Mouse (Mus musculus) CH12.LX (cell line): ENCODE results near the gene Insig1. TPM values are rescaled to one million over a fixed set of nuclear protein-coding genes. Genes with fewer than 3 reads are reported as not detected.

Experiments used
- DNase-seq: peaks from one replicate; pipeline ENCODE4 v3.0.0-alpha.2; 2013; ENCODE audit errors: extremely low read depth
- H3K27ac ChIP-seq: 2 replicates; pipeline ENCODE4 v1.5.1; 2012; ENCODE audit warnings: low read depth, mild to moderate bottlenecking, control low read depth, moderate library complexity; ENCODE audit not compliant: insufficient read depth
- H3K27me3 ChIP-seq: replicated peaks from 2 replicates; pipeline ENCODE3; 2012; ENCODE audit warnings: inconsistent platforms
- H3K36me3 ChIP-seq, 2 experiments: replicated peaks in 1 of 2; 2 replicates each; pipeline versions ENCODE3 to v1.6.1; 2012; ENCODE audit warnings: inconsistent platforms in 1 of 2, low read length in 1 of 2, mild to moderate bottlenecking in 1 of 2, mixed read lengths in 1 of 2, moderate library complexity in 1 of 2; ENCODE audit not compliant: control insufficient read depth in 1 of 2, insufficient read depth in 1 of 2
- H3K4me1 ChIP-seq, 2 experiments: 2 replicates each; pipeline ENCODE4 v1.6.1; 2012; ENCODE audit warnings: inconsistent platforms in 1 of 2, moderate library complexity in 1 of 2; ENCODE audit not compliant: insufficient read depth in 2 of 2, control insufficient read depth in 1 of 2
- H3K4me2 ChIP-seq: 2 replicates; pipeline ENCODE4 v1.6.1; 2012; ENCODE audit warnings: low read depth, mild to moderate bottlenecking, control low read depth; ENCODE audit not compliant: poor library complexity, insufficient read depth, severe bottlenecking
- H3K4me3 ChIP-seq, 3 experiments: fragments of 150-350 bp in 1 of 3; sonication (generic) in 1 of 3; replicated peaks in 1 of 3; 2 replicates each; pipeline versions ENCODE3 to v1.5.1; 2011 to 2012; ENCODE audit warnings: low read depth in 2 of 3, low read length in 2 of 3, mild to moderate bottlenecking in 2 of 3, moderate library complexity in 2 of 3, control low read depth in 1 of 3, improper control_type of control experiment in 1 of 3, inconsistent platforms in 1 of 3, mixed read lengths in 1 of 3; ENCODE audit not compliant: poor library complexity in 1 of 3
- H3K79me2 ChIP-seq: replicated peaks from 2 replicates; pipeline ENCODE4 v1.6.1; 2012; ENCODE audit warnings: mild to moderate bottlenecking, moderate library complexity; ENCODE audit not compliant: control insufficient read depth, poor library complexity, insufficient read depth, severe bottlenecking; ENCODE audit errors: extremely low read depth
- H3K9ac ChIP-seq: 2 replicates; pipeline ENCODE4 v1.6.1; 2012; ENCODE audit warnings: low read depth, mild to moderate bottlenecking, control low read depth, moderate library complexity; ENCODE audit not compliant: insufficient read depth
- H3K9me3 ChIP-seq: replicated peaks from 2 replicates; pipeline ENCODE3; 2012; ENCODE audit warnings: low read length, inconsistent platforms, mixed read lengths
- BHLHE40 ChIP-seq: IDR thresholded peaks from 2 replicates; pipeline ENCODE4 v1.6.1; 2011; ENCODE audit warnings: mild to moderate bottlenecking, low read depth, low read length, improper control_type of control experiment
- CHD2 ChIP-seq: IDR thresholded peaks from 2 replicates; pipeline ENCODE4 v1.6.1; 2011; ENCODE audit warnings: low read length, improper control_type of control experiment
- CTCF ChIP-seq, 2 experiments: IDR thresholded peaks in 1 of 2; conservative IDR thresholded peaks in 1 of 2; 2 replicates each; pipeline ENCODE4 v1.5.1; 2011 to 2012; ENCODE audit warnings: low read depth in 2 of 2, low read length in 2 of 2, improper control_type of control experiment in 1 of 2, inconsistent platforms in 1 of 2, mild to moderate bottlenecking in 1 of 2, moderate library complexity in 1 of 2
- E2F4 ChIP-seq: IDR thresholded peaks from 2 replicates; pipeline ENCODE4 v1.6.1; 2011; ENCODE audit warnings: low read depth, low read length, improper control_type of control experiment; ENCODE audit not compliant: insufficient replicate concordance
- ETS1 ChIP-seq: conservative IDR thresholded peaks from 2 replicates; pipeline ENCODE4 v1.6.1; 2012; ENCODE audit warnings: low read depth, mild to moderate bottlenecking, inconsistent platforms, low read length, improper control_type of control experiment, moderate library complexity
- GABPA ChIP-seq: IDR thresholded peaks from 2 replicates; pipeline ENCODE4 v1.6.1; 2012; ENCODE audit warnings: low read depth, low read length, improper control_type of control experiment, inconsistent platforms; ENCODE audit not compliant: insufficient replicate concordance
- HCFC1 ChIP-seq: IDR thresholded peaks from 2 replicates; pipeline ENCODE4 v1.6.1; 2012; ENCODE audit warnings: low read depth, mild to moderate bottlenecking, inconsistent platforms, low read length, improper control_type of control experiment
- IRF4 ChIP-seq: IDR thresholded peaks from 2 replicates; pipeline ENCODE4 v1.6.1; 2014; ENCODE audit warnings: low read depth, mild to moderate bottlenecking, inconsistent platforms, low read length, improper control_type of control experiment
- JUN ChIP-seq: IDR thresholded peaks from 2 replicates; pipeline ENCODE4 v1.6.1; 2011; ENCODE audit warnings: low read depth, mild to moderate bottlenecking, low read length, improper control_type of control experiment, moderate library complexity; ENCODE audit not compliant: insufficient read depth
- JUND ChIP-seq: conservative IDR thresholded peaks from 2 replicates; pipeline ENCODE4 v1.6.1; 2011; ENCODE audit warnings: low read depth, low read length, improper control_type of control experiment
- KAT2A ChIP-seq: IDR thresholded peaks from 2 replicates; pipeline ENCODE4 v1.6.1; 2012; ENCODE audit warnings: low read length, improper control_type of control experiment, inconsistent platforms; ENCODE audit not compliant: insufficient replicate concordance
- MAX ChIP-seq: IDR thresholded peaks from 2 replicates; pipeline ENCODE4 v1.6.1; 2011; ENCODE audit warnings: low read length, improper control_type of control experiment
- MAZ ChIP-seq: IDR thresholded peaks from 2 replicates; pipeline ENCODE4 v1.6.1; 2012; ENCODE audit warnings: low read depth, mild to moderate bottlenecking, inconsistent platforms, low read length, improper control_type of control experiment, moderate library complexity
- MEF2A ChIP-seq: IDR thresholded peaks from 2 replicates; pipeline ENCODE4 v1.6.1; 2014; ENCODE audit warnings: low read depth, mild to moderate bottlenecking, inconsistent platforms, low read length, improper control_type of control experiment, borderline replicate concordance
- MYC ChIP-seq: IDR thresholded peaks from 2 replicates; pipeline ENCODE4 v1.6.1; 2011; ENCODE audit warnings: low read depth, mild to moderate bottlenecking, improper control_type of control experiment, low read length
- NELFE ChIP-seq: IDR thresholded peaks from 2 replicates; pipeline ENCODE4 v1.6.1; 2011; ENCODE audit warnings: low read depth, low read length, improper control_type of control experiment
- NRF1 ChIP-seq: IDR thresholded peaks from 2 replicates; pipeline ENCODE4 v1.6.1; 2014; ENCODE audit warnings: low read depth, mild to moderate bottlenecking, inconsistent platforms, low read length, improper control_type of control experiment, moderate library complexity
- PAX5 ChIP-seq: IDR thresholded peaks from 2 replicates; pipeline ENCODE4 v1.6.1; 2012; ENCODE audit warnings: low read length, inconsistent platforms, mixed read lengths
- POLR2A ChIP-seq: IDR thresholded peaks from 2 replicates; pipeline ENCODE4 v1.6.1; 2011; ENCODE audit warnings: low read depth, mild to moderate bottlenecking, improper control_type of control experiment, low read length
- POLR2AphosphoS2 ChIP-seq: IDR thresholded peaks from 2 replicates; pipeline ENCODE4 v1.6.1; 2011; ENCODE audit warnings: low read depth, low read length, improper control_type of control experiment
- RAD21 ChIP-seq: IDR thresholded peaks from 2 replicates; pipeline ENCODE4 v1.6.1; 2011; ENCODE audit warnings: low read depth, mild to moderate bottlenecking, low read length, improper control_type of control experiment, moderate library complexity
- RCOR1 ChIP-seq: conservative IDR thresholded peaks from 2 replicates; pipeline ENCODE4 v1.6.1; 2012; ENCODE audit warnings: low read depth, mild to moderate bottlenecking, inconsistent platforms, low read length, improper control_type of control experiment
- TBP ChIP-seq: conservative IDR thresholded peaks from 2 replicates; pipeline ENCODE4 v1.6.1; 2011; ENCODE audit warnings: low read depth, low read length, improper control_type of control experiment
- TCF12 ChIP-seq: IDR thresholded peaks from 2 replicates; pipeline ENCODE4 v1.6.1; 2014; ENCODE audit warnings: low read depth, mild to moderate bottlenecking, inconsistent platforms, low read length, improper control_type of control experiment
- UBTF ChIP-seq: IDR thresholded peaks from 2 replicates; pipeline ENCODE4 v1.6.1; 2012; ENCODE audit warnings: low read depth, mild to moderate bottlenecking, inconsistent platforms, low read length, improper control_type of control experiment, moderate library complexity
- USF2 ChIP-seq: conservative IDR thresholded peaks from 2 replicates; pipeline ENCODE4 v1.6.1; 2011; ENCODE audit warnings: low read depth, low read length, improper control_type of control experiment
- ZC3H11A ChIP-seq: IDR thresholded peaks from 2 replicates; pipeline ENCODE4 v1.6.1; 2012; ENCODE audit warnings: low read depth, mild to moderate bottlenecking, inconsistent platforms, low read length, improper control_type of control experiment
- ZKSCAN1 ChIP-seq: IDR thresholded peaks from 2 replicates; pipeline ENCODE4 v1.6.1; 2012; ENCODE audit warnings: low read depth, inconsistent platforms, low read length, improper control_type of control experiment, borderline replicate concordance
- ZMIZ1 ChIP-seq: IDR thresholded peaks from 2 replicates; pipeline ENCODE4 v1.6.1; 2012; ENCODE audit warnings: low read depth, mild to moderate bottlenecking, inconsistent platforms, low read length, improper control_type of control experiment
- dilution Hi-C: fragments of 300-500 bp; cut with MboI; formaldehyde crosslinking; loops from 2 replicates; pipeline ENCODE4 v1.14.3; 2020; ENCODE audit warnings: low sequenced_read_pairs; ENCODE audit not compliant: extremely low pct_unique_long_range_greater_than_20kb, extremely low pct_ligation_motif_present
- in situ Hi-C: fragments of 300-500 bp; cut with MboI; formaldehyde crosslinking; loops from 3 replicates; pipeline ENCODE4 v1.14.3; 2019; ENCODE audit warnings: low sequenced_read_pairs, low pct_ligation_motif_present, low pct_unique_long_range_greater_than_20kb, mixed read lengths
- polyA plus RNA-seq: library from polyadenylated mRNA; unstranded; fragments of >175 nt; gene quantifications from 2 replicates; pipeline ENCODE4 v1.2.1, GENCODE M21; 2012; ENCODE audit warnings: low read depth; ENCODE audit not compliant: insufficient read length
- total RNA-seq, 2 experiments: library from RNA; depleted of rRNA; stranded (reverse); fragments of 300-350 nt in 1 of 2; fragments of >200 nt in 1 of 2; gene quantifications; 2 replicates each; pipeline ENCODE4 v1.2.3; 2012 to 2014

Insig1 gene
- total and polyA plus RNA-seq, 3 experiments, result 79.4 to 217 (median 96.9) TPM

DNA sequence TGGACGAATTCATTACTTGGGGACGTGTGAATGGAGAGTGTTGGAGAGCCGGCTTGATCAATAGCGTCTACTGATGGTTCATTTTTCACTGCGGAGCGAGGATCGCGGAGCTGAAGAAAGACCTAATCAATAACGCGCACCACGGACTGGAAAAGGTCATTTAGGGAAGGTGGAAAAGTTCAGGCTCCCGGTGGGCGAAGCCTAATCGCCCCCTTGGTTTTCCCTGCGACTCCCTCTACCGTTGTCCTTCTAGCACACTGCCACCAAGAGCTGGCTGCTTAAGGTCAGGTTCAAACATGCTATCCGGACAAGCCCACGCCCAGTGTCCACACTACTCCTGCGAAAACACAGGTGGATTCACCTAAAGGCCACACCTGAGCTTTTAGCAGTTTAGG, 47.4 kb downstream of the Insig1 start:
- no peaks in the 10 kb centered on the region for H3K79me2 ChIP-seq
- no peak overlapping the region for H3K9ac ChIP-seq
- no peak for DNase-seq
- no peak overlapping the region for H3K4me3 ChIP-seq
- H3K4me2 ChIP-seq, result no peak overlapping the region
- no peaks in the 10 kb centered on the region for H3K36me3 ChIP-seq
- H3K27ac ChIP-seq, result no peak overlapping the region
- no peaks in the 10 kb centered on the region for H3K9me3 ChIP-seq
- no peaks in the 10 kb centered on the region for H3K4me1 ChIP-seq
- in situ Hi-C loops (no loop called here), dilution Hi-C loops (no loop called here)
- TF ChIP-seq USF2, result no peak
- no peak for TF ChIP-seq CTCF (conservative IDR thresholded peaks at IDR 0.05 in 1 of 2, IDR thresholded peaks at IDR 0.05 in 1 of 2; ENCODE audit: low read depth in 2 of 2, low read length in 2 of 2)
- TF ChIP-seq RCOR1, result no peak
- no peak for TF ChIP-seq GABPA
- TF ChIP-seq PAX5, result no peak
- TF ChIP-seq MAZ, result no peak
- TF ChIP-seq TBP, result no peak
- no peak for TF ChIP-seq ZKSCAN1
- no peak for TF ChIP-seq ZC3H11A
- no peak for TF ChIP-seq HCFC1
- TF ChIP-seq JUND, result no peak
- TF ChIP-seq MAX, result no peak
- TF ChIP-seq POLR2AphosphoS2, result no peak
- TF ChIP-seq BHLHE40, result no peak
- TF ChIP-seq MYC, result no peak
- no peak for TF ChIP-seq NELFE
- no peak for TF ChIP-seq TCF12
- peaks cover 18% of the 10 kb centered on the region for H3K27me3 ChIP-seq

GRCm38 (mm10) chr5:28119576-28119975, 48.4 kb downstream of the Insig1 start:
- Histone ChIP-seq H3K9ac (no peak overlapping the region), H3K79me2 (no peaks in the 10 kb centered on the region), H3K9me3 (no peaks in the 10 kb centered on the region), H3K36me3 (no peaks in the 10 kb centered on the region), H3K27me3 (peaks cover 24% of the 10 kb centered on the region), H3K4me3 (no peak overlapping the region), H3K4me1 (no peaks in the 10 kb centered on the region), H3K27ac (no peak overlapping the region), H3K4me2 (no peak overlapping the region)
- TF ChIP-seq POLR2A (no peak), ZKSCAN1 (no peak), IRF4 (no peak), NELFE (no peak), JUN (no peak), POLR2AphosphoS2 (no peak), ETS1 (no peak), GABPA (no peak), CTCF (conservative IDR thresholded peaks at IDR 0.05 in 1 of 2, IDR thresholded peaks at IDR 0.05 in 1 of 2; ENCODE audit: low read depth in 2 of 2, low read length in 2 of 2) (no peak), CHD2 (no peak), E2F4 (no peak), MEF2A (no peak), HCFC1 (no peak), UBTF (no peak), KAT2A (no peak), NRF1 (no peak), ZMIZ1 (no peak), ZC3H11A (no peak), RAD21 (no peak), USF2 (no peak)
- dilution Hi-C loops, result no loop called here
- in situ Hi-C loops, result no loop called here
- DNase-seq, result no peak
